Mouse (Mus musculus) right cerebral cortex, adult 18-20 months (tissue): ENCODE measurements at regions not wholly inside any gene's neighbourhood (a gene's known extent, or its start where the extent isn't known, plus 50 kb on each side); places are given as distances from the start of the nearest gene placed in this dataset.
A peak's percentile ranks its signal among the peaks of the same experiment; 100 is the strongest.
"Not testable (repeated sequence)": the region's sequence is repeated elsewhere in the genome, so short reads cannot be mapped to it uniquely, and the experiment has no call there.

Source experiments
- DNase-seq: peaks from one replicate; pipeline ENCODE4 v3.0.0; 2022; ENCODE audit warnings: mixed read lengths

GRCm38 (mm10) chrX:129546016-129546415, 203.5 kb upstream of the Diaph2 start:
- no peak for DNase-seq

- DNase-seq = no peak
Measured at GRCm38 (mm10) chrX:129547606-129548005, 201.9 kb upstream of the Diaph2 start.

DNA sequence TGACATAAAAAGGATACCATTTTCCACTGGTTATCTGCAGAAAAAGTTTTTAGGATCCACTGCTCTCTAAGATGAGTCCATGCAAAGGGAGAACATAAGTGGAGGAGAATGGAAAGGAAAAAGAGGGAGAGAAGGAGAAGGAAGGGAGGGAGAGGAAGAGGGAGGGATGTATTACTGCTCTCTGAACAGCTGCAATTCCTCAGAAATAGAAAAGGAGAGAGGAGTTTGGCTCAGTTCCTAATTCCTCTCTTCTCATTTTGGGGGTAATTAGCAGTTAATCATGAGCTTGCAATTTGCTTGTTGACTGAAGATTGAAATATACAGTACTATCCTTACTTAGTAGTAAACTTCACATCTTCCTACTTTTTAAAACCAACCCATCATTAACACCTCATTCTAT, 193.5 kb upstream of the Diaph2 start:
- no peak for DNase-seq

GRCm38 (mm10) chrX:129599491-129599890, 150.1 kb upstream of the Diaph2 start:
- no peak for DNase-seq

DNA sequence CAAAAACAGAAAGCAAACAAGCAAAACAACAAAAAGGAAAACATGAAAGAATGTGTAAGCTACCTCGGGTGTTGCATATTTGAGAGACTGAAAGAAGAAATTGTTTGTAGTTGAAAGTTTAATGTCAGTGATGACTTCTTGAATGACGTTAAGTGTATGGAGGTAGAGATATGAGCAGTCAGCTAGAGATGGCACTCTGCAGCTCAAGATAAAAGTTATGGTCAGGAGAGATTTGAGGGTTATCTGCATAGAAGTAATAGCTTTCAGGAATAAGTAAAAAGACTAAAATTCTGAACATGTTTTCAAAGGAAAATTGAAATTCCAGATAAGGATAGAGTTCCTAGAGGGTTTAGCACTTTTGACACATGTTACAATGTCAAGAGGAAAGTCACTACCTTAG, 141.7 kb upstream of the Diaph2 start:
- DNase-seq = no peak

- not testable (repeated sequence) for DNase-seq
Measured at GRCm38 (mm10) chrX:129611500-129611899, 138.0 kb upstream of the Diaph2 start.

- DNase-seq = no peak
Measured at GRCm38 (mm10) chrX:129637016-129637415, 112.5 kb upstream of the Diaph2 start.

- DNase-seq = no peak
Measured at GRCm38 (mm10) chrX:129645106-129645505, 104.4 kb upstream of the Diaph2 start.

- DNase-seq = peak; percentile 5
Measured at GRCm38 (mm10) chrX:129656906-129657305, 92.6 kb upstream of the Diaph2 start.

GRCm38 (mm10) chrX:129690677-129691076, 58.9 kb upstream of the Diaph2 start:
- no peak for DNase-seq
